Mouse (Mus musculus): ENCODE data around the gene Atrn. TPM values are rescaled to one million over a fixed set of nuclear protein-coding genes. Genes with fewer than 3 reads are reported as not detected.

The Atrn gene
- polyA plus RNA-seq (2015; fragmentation: Nextera tagmentation; extraction: Ambion mirVana): 3.1 and 3.7 TPM in 2 replicates

DNA sequence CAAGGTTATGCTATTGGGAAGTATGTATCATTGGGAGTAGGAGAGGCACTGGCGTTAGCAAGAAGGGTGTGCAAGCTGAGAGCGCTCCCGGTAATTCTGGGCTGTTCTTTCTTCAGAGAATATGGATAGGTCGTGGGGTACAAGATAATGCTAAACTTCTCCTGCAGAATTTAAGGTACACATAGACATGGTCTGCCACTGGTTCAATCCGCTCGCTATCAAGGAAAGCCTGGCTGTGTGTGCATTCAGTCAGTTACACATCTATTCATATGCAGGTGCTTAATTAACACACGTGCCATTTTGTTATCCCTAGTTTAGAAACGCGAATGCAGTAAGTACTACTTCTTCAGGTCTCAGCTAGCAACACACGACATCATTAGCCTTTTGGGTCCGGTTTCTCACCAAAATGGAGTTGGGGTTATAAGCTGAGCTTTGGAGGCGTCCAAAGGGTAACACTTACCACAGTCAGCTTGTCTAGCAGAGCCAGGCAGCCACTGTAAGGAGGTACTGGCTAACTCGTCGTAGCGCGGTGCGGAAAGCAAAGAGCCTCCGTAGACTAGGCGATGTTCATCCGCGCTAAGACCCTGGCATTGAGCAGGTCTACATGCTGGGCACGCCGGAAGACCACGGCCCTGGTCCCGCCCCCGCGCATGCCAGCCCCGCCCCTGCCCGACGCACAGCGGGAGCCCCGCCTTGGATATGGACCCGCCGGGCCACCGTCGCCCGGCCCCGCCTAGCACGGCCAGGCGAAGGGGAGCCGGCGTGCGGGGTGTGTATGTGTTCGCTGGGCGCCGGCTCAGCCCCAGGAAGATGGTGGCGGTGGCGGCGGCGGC lies at the start of gene Atrn, which contains the start of gene 4930402H24Rik:
Gene Atrn (plus strand): TSS at position 745 of the 833 bp plus-strand sequence.
Gene 4930402H24Rik (minus strand): TSS at position 656 of the 833 bp plus-strand sequence.
- no peaks in the 10 kb centered on the region for H3K27me3 ChIP-seq (replicated peaks; ENCODE audit: control insufficient read depth, insufficient read depth, low read length)
- peak within 1 kb of the TSS; percentile 93 for H3K9ac ChIP-seq (ENCODE audit: low read depth, low read length)
- TF ChIP-seq CTCF (IDR thresholded peaks at IDR 0.05; ENCODE audit: low read depth): no peak
- H3K9me3 ChIP-seq (ENCODE audit: control insufficient read depth): no peaks in the 10 kb centered on the region
- peak within 1 kb of the TSS; percentile 94 for H3K4me3 ChIP-seq (ENCODE audit: low read depth, low read length)
- H3K4me2 ChIP-seq (replicated peaks; ENCODE audit: low read depth): peak within 1 kb of the TSS; percentile 95
- H3K4me1 ChIP-seq (replicated peaks; ENCODE audit: control insufficient read depth, insufficient read depth, low read length): no peaks in the 10 kb centered on the region; the same call in 1 of the 2 replicates
- peak within 1 kb of the TSS; percentile 87 for H3K27ac ChIP-seq (ENCODE audit: low read depth, low read length)
- peak; percentile 99 for ATAC-seq
- H3K36me3 ChIP-seq (ENCODE audit: control insufficient read depth, insufficient read depth): no peaks in the 10 kb centered on the region
- 2% methylated on average over 50 of the region's 50 CpGs for WGBS

DNA sequence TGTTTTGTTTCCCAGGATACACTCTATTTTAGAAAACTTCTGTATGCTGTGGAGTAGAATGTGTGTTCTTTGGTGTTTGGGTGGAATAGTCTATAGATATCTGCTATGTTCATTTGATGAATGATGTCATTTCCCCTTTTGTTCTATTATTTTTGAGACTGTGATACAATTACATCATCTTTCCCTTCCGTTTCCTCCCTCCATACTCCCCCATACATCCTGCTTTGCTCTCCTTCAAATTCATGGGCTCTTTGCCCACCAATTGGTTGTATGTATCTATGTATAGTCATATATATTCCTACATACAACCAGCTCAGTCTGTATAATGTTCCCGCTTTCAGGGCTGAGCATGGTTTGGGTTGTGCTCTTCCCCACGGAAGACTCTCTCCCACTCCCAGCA lies 44.2 kb upstream of the Atrn start:
- Histone ChIP-seq H3K4me1 (replicated peaks; ENCODE audit: control insufficient read depth, insufficient read depth, low read length) (no peaks in the 10 kb centered on the region), H3K4me2 (replicated peaks; ENCODE audit: low read depth) (no peak overlapping the region), H3K36me3 (ENCODE audit: control insufficient read depth, insufficient read depth) (no peaks in the 10 kb centered on the region), H3K9ac (ENCODE audit: low read depth, low read length) (no peak overlapping the region), H3K27ac (ENCODE audit: low read depth, low read length) (no peak overlapping the region), H3K27me3 (replicated peaks; ENCODE audit: control insufficient read depth, insufficient read depth, low read length) (no peaks in the 10 kb centered on the region), H3K9me3 (ENCODE audit: control insufficient read depth) (no peaks in the 10 kb centered on the region), H3K4me3 (ENCODE audit: low read depth, low read length) (no peak overlapping the region)
- no peak for ATAC-seq
- 83% methylated on average over 3 of the region's 3 CpGs for WGBS
- no peak for TF ChIP-seq CTCF (IDR thresholded peaks at IDR 0.05; ENCODE audit: low read depth)

DNA sequence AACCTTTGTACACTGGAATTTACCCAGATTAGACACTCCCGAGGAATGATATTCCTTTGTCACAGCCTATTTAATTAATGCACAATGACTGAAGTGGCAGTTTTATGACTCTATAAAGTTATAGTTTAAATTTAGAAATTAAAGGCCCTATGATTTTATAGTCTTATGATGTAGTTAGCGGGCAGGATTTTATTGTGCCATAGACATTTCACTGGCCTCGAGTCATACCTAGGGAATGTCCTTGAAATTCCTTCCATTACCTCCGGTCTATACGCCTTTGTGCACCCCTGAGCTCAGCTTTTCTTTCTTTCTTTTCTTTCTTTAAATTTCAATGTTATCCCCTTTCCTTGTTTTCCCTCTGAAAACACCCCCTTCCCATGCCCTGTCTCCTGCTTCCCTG lies 35.4 kb upstream of the Atrn start:
- Histone ChIP-seq H3K4me2 (replicated peaks; ENCODE audit: low read depth) (no peak overlapping the region), H3K27ac (ENCODE audit: low read depth, low read length) (no peak overlapping the region), H3K9ac (ENCODE audit: low read depth, low read length) (no peak overlapping the region), H3K27me3 (replicated peaks; ENCODE audit: control insufficient read depth, insufficient read depth, low read length) (no peaks in the 10 kb centered on the region), H3K9me3 (ENCODE audit: control insufficient read depth) (no peaks in the 10 kb centered on the region), H3K36me3 (ENCODE audit: control insufficient read depth, insufficient read depth) (no peaks in the 10 kb centered on the region), H3K4me1 (replicated peaks; ENCODE audit: control insufficient read depth, insufficient read depth, low read length) (no peaks in the 10 kb centered on the region), H3K4me3 (ENCODE audit: low read depth, low read length) (no peak overlapping the region)
- TF ChIP-seq CTCF (IDR thresholded peaks at IDR 0.05; ENCODE audit: low read depth): no peak
- 44% methylated on average over 5 of the region's 5 CpGs for WGBS
- no peak for ATAC-seq

DNA sequence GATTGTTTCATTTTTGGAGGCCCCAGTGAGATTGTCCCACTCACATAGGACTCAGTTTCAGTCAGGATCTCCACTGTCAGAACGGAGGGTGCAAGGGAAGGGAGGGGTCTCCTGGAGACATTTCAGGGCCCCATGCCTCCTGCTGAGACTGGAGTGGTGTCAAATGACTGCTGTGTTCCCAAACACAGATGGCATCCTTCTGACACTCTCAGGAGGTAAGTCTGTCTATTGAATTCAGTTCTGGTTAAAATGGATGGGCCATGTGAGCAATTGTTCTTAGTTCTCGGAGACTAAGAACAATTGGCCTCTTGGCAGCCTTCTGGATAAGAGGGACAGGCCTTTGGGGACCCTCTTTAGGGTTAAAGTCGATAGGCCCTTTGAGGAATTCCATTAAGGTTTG lies 28.9 kb upstream of the Atrn start:
- H3K36me3 ChIP-seq (ENCODE audit: control insufficient read depth, insufficient read depth): peaks cover 7% of the 10 kb centered on the region; the same call in 1 of the 2 replicates
- H3K4me3 ChIP-seq (ENCODE audit: low read depth, low read length): no peak overlapping the region
- TF ChIP-seq CTCF (IDR thresholded peaks at IDR 0.05; ENCODE audit: low read depth): no peak
- no peak overlapping the region for H3K4me2 ChIP-seq (replicated peaks; ENCODE audit: low read depth)
- H3K27me3 ChIP-seq (replicated peaks; ENCODE audit: control insufficient read depth, insufficient read depth, low read length): no peaks in the 10 kb centered on the region
- H3K9ac ChIP-seq (ENCODE audit: low read depth, low read length): no peak overlapping the region
- WGBS: 80% methylated on average over 3 of the region's 3 CpGs
- no peak overlapping the region for H3K27ac ChIP-seq (ENCODE audit: low read depth, low read length)
- ATAC-seq: no peak
- H3K9me3 ChIP-seq (ENCODE audit: control insufficient read depth): no peaks in the 10 kb centered on the region
- H3K4me1 ChIP-seq (replicated peaks; ENCODE audit: control insufficient read depth, insufficient read depth, low read length): no peaks in the 10 kb centered on the region

DNA sequence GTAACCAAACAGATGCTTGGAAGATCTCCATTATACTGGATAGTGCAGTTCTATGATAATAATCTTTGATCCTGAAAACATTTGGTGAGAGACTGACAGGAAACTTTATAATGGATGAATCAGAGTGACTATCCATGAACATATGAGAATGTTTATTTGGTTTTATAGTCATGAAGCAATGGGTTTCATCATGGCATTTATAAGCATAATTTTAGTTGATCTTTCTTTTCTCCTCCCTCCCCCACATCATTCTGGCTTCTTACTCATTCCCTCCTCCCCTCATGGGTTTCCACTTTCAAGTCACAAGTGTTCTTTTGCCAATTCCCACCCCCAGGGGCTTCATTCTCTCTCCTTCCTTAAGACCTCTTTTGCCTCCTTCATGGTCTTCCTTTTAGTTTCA lies 19.3 kb upstream of the Atrn start:
- TF ChIP-seq CTCF (IDR thresholded peaks at IDR 0.05; ENCODE audit: low read depth): no peak
- Histone ChIP-seq H3K4me3 (ENCODE audit: low read depth, low read length) (no peak overlapping the region), H3K4me1 (replicated peaks; ENCODE audit: control insufficient read depth, insufficient read depth, low read length) (no peaks in the 10 kb centered on the region), H3K9ac (ENCODE audit: low read depth, low read length) (no peak overlapping the region), H3K9me3 (ENCODE audit: control insufficient read depth) (no peaks in the 10 kb centered on the region), H3K4me2 (replicated peaks; ENCODE audit: low read depth) (no peak overlapping the region), H3K36me3 (ENCODE audit: control insufficient read depth, insufficient read depth) (peaks cover 8% of the 10 kb centered on the region; the same call in 1 of the 2 replicates), H3K27me3 (replicated peaks; ENCODE audit: control insufficient read depth, insufficient read depth, low read length) (no peaks in the 10 kb centered on the region), H3K27ac (ENCODE audit: low read depth, low read length) (no peak overlapping the region)
- ATAC-seq: no peak

DNA sequence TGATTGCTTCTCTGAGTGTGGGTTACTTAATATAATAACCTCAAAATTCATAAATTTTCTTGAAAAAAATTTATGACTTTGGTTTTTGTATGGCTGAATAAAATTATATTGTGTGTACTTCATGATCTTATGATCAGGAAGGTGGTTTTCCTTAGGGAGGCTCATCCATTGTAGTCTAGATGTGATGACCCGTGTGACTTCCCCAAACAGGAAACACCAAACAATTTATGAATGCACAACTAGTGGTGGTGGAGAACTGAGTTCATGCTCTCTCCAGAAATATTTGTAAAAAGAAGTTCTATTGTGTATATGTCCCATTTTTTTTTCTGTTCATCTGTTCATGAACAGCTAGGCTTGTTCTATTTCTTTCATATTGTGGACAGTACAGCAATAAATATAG lies 18.8 kb upstream of the Atrn start:
- no peaks in the 10 kb centered on the region for H3K9me3 ChIP-seq (ENCODE audit: control insufficient read depth)
- H3K4me3 ChIP-seq (ENCODE audit: low read depth, low read length): no peak overlapping the region
- no peaks in the 10 kb centered on the region for H3K4me1 ChIP-seq (replicated peaks; ENCODE audit: control insufficient read depth, insufficient read depth, low read length)
- H3K27ac ChIP-seq (ENCODE audit: low read depth, low read length): no peak overlapping the region
- no peaks in the 10 kb centered on the region for H3K27me3 ChIP-seq (replicated peaks; ENCODE audit: control insufficient read depth, insufficient read depth, low read length)
- no peak overlapping the region for H3K9ac ChIP-seq (ENCODE audit: low read depth, low read length)
- H3K36me3 ChIP-seq (ENCODE audit: control insufficient read depth, insufficient read depth): peaks cover 8% of the 10 kb centered on the region; the same call in 1 of the 2 replicates
- no peak for ATAC-seq
- H3K4me2 ChIP-seq (replicated peaks; ENCODE audit: low read depth): no peak overlapping the region
- TF ChIP-seq CTCF (IDR thresholded peaks at IDR 0.05; ENCODE audit: low read depth): no peak
- 75% methylated on average over 1 of the region's 1 CpGs for WGBS
